Mouse (Mus musculus) spleen, adult 2 months (tissue): ENCODE results near the gene Atp1a2.

Source experiments
- CTCF ChIP-seq: fragments of 200-500 bp; IDR thresholded peaks from 2 replicates; pipeline ENCODE4 v1.5.1; 2011; ENCODE audit warnings: mild to moderate bottlenecking, inconsistent platforms; ENCODE audit not compliant: insufficient read depth, insufficient read length, insufficient replicate concordance; ENCODE audit errors: extremely low read depth
- POLR2A ChIP-seq: fragments of 200-500 bp; IDR thresholded peaks from 2 replicates; pipeline ENCODE4 v1.6.1; 2011; ENCODE audit warnings: low read depth, low read length, inconsistent platforms

DNA sequence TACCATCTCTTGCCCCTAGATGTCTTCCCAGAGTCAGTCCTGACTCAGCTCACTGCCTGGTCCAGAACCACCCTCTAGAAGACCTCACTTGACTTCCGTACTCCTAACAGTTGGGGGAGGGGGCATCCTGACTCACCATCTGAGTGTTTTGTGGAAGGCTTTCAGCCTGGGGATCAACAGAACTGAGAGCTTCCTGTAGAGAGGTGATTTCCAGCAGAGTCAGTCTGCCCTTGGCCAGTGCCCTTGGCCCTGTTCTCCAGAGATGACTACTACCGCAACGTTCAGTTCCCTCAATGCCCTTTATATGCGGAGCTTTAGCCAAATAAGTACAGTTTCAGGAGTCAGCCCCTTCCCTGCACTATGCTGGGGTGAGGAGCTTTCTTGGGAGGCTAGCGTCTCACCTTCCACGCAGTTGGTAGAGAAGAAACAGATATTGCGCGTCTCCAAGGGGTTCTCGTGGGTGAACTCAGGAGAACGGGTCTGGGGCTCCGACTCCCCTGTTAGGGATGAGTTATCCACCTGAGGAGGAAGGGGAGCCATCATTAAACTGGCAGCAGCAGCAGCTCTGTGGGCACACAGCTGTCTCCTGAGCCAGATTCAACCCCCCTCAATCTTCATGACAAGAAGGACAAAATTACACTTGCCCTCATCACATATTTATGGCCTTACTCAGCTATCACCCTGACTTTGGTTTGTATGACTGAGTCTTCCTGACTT, 8.8 kb downstream of the Atp1a2 start:
- TF ChIP-seq CTCF (no peak), POLR2A (no peak)
